Mouse (Mus musculus) mouse embryonic stem cell (cell line): Measurements from ENCODE around the gene Gm11236.
"Not testable (repeated sequence)": the region's sequence is repeated elsewhere in the genome, so short reads cannot be mapped to it uniquely, and the experiment has no call there.

ENCODE experiments used
- in situ Hi-C, 2 experiments: fragments of 300-500 bp; cut with MboI; formaldehyde crosslinking; loops; 1 replicate in 1 of 2; 3 replicates in 1 of 2; pipeline ENCODE4 v1.14.3; 2019 to 2020; ENCODE audit warnings: low sequenced_read_pairs in 2 of 2, low pct_unique_long_range_greater_than_20kb in 1 of 2, mixed read lengths in 1 of 2; ENCODE audit not compliant: unreplicated experiment in 1 of 2

Gene Gm11236

DNA sequence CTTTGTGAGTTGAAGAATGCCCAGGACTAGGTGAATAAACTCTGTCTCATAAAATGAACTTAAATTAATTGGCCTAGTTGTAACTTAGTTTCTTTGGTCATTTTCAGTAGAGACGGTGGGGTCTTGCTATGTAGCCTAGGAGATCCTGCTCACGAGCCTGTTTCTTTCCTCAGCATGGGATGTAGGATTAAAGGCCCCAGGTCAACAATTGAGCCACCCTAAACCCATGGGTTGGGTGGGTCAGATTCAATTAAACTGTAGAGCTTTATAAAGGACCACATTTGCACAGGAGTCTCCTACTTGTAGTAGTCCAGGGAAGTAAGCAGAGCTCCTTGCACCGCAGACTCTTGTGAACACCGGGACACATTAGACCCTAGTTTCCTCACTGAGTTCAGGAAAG lies at the start of gene Gm11236:
TSS of gene Gm11236 (plus strand) at position 301 of the 400 bp plus-strand sequence.
- in situ Hi-C loops, result not testable (repeated sequence)

GRCm38 (mm10) chr4:73599248-73599647 lies 38.7 kb upstream of the Gm11236 start:
- in situ Hi-C loops, result no loop called here

- in situ Hi-C loops, result not testable (repeated sequence)
Observed at GRCm38 (mm10) chr4:73607581-73607980, 30.3 kb upstream of the Gm11236 start, which contains the start of gene Gm11238. Gene Gm11238 (plus strand): TSS chr4:73607881.

- in situ Hi-C loops, result not testable (repeated sequence)
Observed at GRCm38 (mm10) chr4:73622684-73623083, 15.2 kb upstream of the Gm11236 start, which contains the start of gene Gm11237. Gene Gm11237 (plus strand): TSS chr4:73622984.

DNA sequence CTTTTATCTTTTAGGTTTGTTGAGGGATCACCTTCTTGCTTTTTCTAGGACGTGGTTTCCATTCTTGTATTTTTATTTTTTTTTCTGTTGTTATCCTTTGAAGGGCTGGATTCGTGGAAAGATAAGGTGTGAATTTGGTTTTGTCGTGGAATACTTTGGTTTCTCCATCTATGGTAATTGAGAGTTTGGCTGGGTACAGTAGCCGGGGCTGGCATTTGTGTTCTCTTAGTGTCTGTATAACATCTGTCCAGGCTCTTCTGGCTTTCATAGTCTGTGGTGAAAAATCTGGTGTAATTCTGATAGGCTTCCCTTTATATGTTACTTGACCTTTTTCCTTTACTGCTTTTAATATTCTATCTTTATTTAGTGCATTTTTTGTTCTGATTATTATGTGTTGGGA lies 23.9 kb downstream of the Gm11236 start:
- in situ Hi-C loops, result not testable (repeated sequence)

DNA sequence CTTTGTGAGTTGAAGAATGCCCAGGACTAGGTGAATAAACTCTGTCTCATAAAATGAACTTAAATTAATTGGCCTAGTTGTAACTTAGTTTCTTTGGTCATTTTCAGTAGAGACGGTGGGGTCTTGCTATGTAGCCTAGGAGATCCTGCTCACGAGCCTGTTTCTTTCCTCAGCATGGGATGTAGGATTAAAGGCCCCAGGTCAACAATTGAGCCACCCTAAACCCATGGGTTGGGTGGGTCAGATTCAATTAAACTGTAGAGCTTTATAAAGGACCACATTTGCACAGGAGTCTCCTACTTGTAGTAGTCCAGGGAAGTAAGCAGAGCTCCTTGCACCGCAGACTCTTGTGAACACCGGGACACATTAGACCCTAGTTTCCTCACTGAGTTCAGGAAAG lies 30.1 kb downstream of the Gm11236 start, which contains the start of gene Gm11239:
TSS of gene Gm11239 (plus strand) at position 301 of the 400 bp plus-strand sequence.
- in situ Hi-C loops, result not testable (repeated sequence)

DNA sequence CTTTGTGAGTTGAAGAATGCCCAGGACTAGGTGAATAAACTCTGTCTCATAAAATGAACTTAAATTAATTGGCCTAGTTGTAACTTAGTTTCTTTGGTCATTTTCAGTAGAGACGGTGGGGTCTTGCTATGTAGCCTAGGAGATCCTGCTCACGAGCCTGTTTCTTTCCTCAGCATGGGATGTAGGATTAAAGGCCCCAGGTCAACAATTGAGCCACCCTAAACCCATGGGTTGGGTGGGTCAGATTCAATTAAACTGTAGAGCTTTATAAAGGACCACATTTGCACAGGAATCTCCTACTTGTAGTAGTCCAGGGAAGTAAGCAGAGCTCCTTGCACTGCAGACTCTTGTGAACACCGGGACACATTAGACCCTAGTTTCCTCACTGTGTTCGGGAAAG lies 45.3 kb downstream of the Gm11236 start, which contains the start of gene Gm428:
TSS of gene Gm428 (plus strand) at position 301 of the 400 bp plus-strand sequence.
- in situ Hi-C loops, result not testable (repeated sequence)
